In the genomic region with DNA sequence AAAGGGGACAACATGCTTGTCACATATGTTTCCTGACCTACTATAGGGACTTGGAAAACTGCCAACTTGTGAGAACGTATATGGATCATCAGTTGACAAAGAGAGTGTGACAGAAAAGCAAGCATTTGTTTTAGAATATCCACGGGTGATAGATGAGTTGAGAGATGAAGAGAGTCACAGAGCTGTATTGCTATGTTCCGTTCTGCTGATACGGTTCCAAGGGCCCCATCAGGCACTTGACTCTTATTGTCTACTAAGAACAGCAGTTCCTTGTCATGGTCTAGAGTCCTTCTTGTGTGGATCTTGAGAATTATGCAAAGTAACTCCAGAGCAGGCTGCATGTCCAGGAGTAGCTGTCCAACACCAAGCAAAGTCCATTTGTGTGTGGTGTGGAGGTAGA, we compare ENCODE assay signal across 24 mouse cellular contexts.
"Had no signal": no experiment of that assay in that cellular context is flagged by ENCODE, and none has a peak within 500 bp of the region (broad histone marks: within the 10 kb centered on the region; RNA-seq: fewer than 3 reads in every experiment).

No protein-coding gene starts in this region.

- H3K36me3 ChIP-seq: heart, embryonic 10.5 days; heart, embryonic 12.5 days; hindbrain, embryonic 10.5 days; hindbrain, embryonic 12.5 days; hindbrain, embryonic 15.5 days; intestine, embryonic 15.5 days; limb, embryonic 10.5 days; limb, embryonic 12.5 days had no signal

- ATAC-seq: inflammation-experienced regulatory T-cells, adult 6 months; intestine, embryonic 15.5 days; intestine, postnatal 0 days had no signal

- H3K4me3 ChIP-seq: gastrocnemius, adult 2 months; heart, embryonic 10.5 days; heart, embryonic 12.5 days; hindbrain, embryonic 10.5 days; hindbrain, embryonic 12.5 days; hindbrain, embryonic 15.5 days; intestine, embryonic 15.5 days; layer of hippocampus, adult 2 months; left cerebral cortex, adult 2 months; limb, embryonic 10.5 days; limb, embryonic 12.5 days had no signal

- H3K27ac ChIP-seq: gastrocnemius, adult 2 months; heart, embryonic 10.5 days; hindbrain, embryonic 10.5 days; hindbrain, embryonic 12.5 days; hindbrain, embryonic 15.5 days; intestine, embryonic 15.5 days; layer of hippocampus, adult 2 months; left cerebral cortex, adult 2 months; limb, embryonic 10.5 days; limb, embryonic 12.5 days had no signal

- H3K9me3 ChIP-seq: heart, embryonic 10.5 days; heart, embryonic 12.5 days; hindbrain, embryonic 10.5 days; hindbrain, embryonic 12.5 days; hindbrain, embryonic 15.5 days; intestine, embryonic 15.5 days; limb, embryonic 10.5 days; limb, embryonic 12.5 days had no signal

- H3K4me2 ChIP-seq: heart, embryonic 12.5 days; hindbrain, embryonic 12.5 days; hindbrain, embryonic 15.5 days; intestine, embryonic 15.5 days; limb, embryonic 12.5 days had no signal

- DNase-seq: gastrocnemius, adult 2 months; gastrocnemius, postnatal 10 days; gastrocnemius, postnatal 25 days; heart, adult 18-20 months; heart, postnatal 10 days; heart, postnatal 4 days; kidney, adult 18-20 months; kidney, adult 8-10 months; kidney, postnatal 10 days; kidney, postnatal 25 days; kidney, postnatal 4 days; liver had no signal

- H3K27me3 ChIP-seq: heart, embryonic 12.5 days; hindbrain, embryonic 12.5 days; hindbrain, embryonic 15.5 days; intestine, embryonic 15.5 days; limb, embryonic 12.5 days had no signal

- H3K9ac ChIP-seq: heart, embryonic 12.5 days; hindbrain, embryonic 12.5 days; hindbrain, embryonic 15.5 days; intestine, embryonic 15.5 days; limb, embryonic 12.5 days had no signal

- H3K4me1 ChIP-seq: heart, embryonic 10.5 days; heart, embryonic 12.5 days; hindbrain, embryonic 10.5 days; hindbrain, embryonic 12.5 days; hindbrain, embryonic 15.5 days; intestine, embryonic 15.5 days; limb, embryonic 10.5 days; limb, embryonic 12.5 days had no signal
